Mouse (Mus musculus): ENCODE data around the gene Cluh. TPM values are rescaled to one million over a fixed set of nuclear protein-coding genes. Genes with fewer than 3 reads are reported as not detected.

Gene Cluh
- polyA plus RNA-seq, 1 experiment from 2014 or later, result 15.9 TPM

- Histone ChIP-seq H3K4me1 (ENCODE audit: control insufficient read depth, insufficient read depth, low read length) (no peaks in the 10 kb centered on the region), H3K9ac (replicated peaks; ENCODE audit: low read depth, low read length) (no peak overlapping the region), H3K9me3 (ENCODE audit: control insufficient read depth, low read length) (no peaks in the 10 kb centered on the region), H3K4me2 (ENCODE audit: low read depth, low read length) (no peak overlapping the region), H3K27me3 (ENCODE audit: control insufficient read depth, insufficient read depth, low read length) (peaks cover 5% of the 10 kb centered on the region), H3K36me3 (ENCODE audit: control insufficient read depth, insufficient read depth, low read length) (no peaks in the 10 kb centered on the region), H3K4me3 (ENCODE audit: low read depth, low read length) (no peak overlapping the region), H3K27ac (ENCODE audit: low read depth, low read length) (no peak overlapping the region)
- WGBS, result 80% methylated on average over 8 of the region's 8 CpGs
- no peak for ATAC-seq (ENCODE audit: low read depth)
Measured at GRCm38 (mm10) chr11:74621974-74622669, 27.2 kb upstream of the Cluh start.

GRCm38 (mm10) chr11:74623693-74624092 lies 25.6 kb upstream of the Cluh start:
- Histone ChIP-seq H3K4me1 (ENCODE audit: control insufficient read depth, insufficient read depth, low read length) (no peaks in the 10 kb centered on the region), H3K27ac (ENCODE audit: low read depth, low read length) (no peak overlapping the region), H3K4me2 (ENCODE audit: low read depth, low read length) (no peak overlapping the region), H3K36me3 (ENCODE audit: control insufficient read depth, insufficient read depth, low read length) (no peaks in the 10 kb centered on the region), H3K4me3 (ENCODE audit: low read depth, low read length) (no peak overlapping the region), H3K27me3 (ENCODE audit: control insufficient read depth, insufficient read depth, low read length) (no peaks in the 10 kb centered on the region; the same call in 1 of the 2 replicates), H3K9me3 (ENCODE audit: control insufficient read depth, low read length) (no peaks in the 10 kb centered on the region), H3K9ac (replicated peaks; ENCODE audit: low read depth, low read length) (no peak overlapping the region)
- no peak for ATAC-seq (ENCODE audit: low read depth)
- 74% methylated on average over 6 of the region's 6 CpGs for WGBS

- no peaks in the 10 kb centered on the region for H3K36me3 ChIP-seq (ENCODE audit: control insufficient read depth, insufficient read depth, low read length)
- H3K27me3 ChIP-seq (ENCODE audit: control insufficient read depth, insufficient read depth, low read length), result no peaks in the 10 kb centered on the region; the same call in 1 of the 2 replicates
- H3K9me3 ChIP-seq (ENCODE audit: control insufficient read depth, low read length), result no peaks in the 10 kb centered on the region
- H3K4me1 ChIP-seq (ENCODE audit: control insufficient read depth, insufficient read depth, low read length), result no peaks in the 10 kb centered on the region
- no peak overlapping the region for H3K4me2 ChIP-seq (ENCODE audit: low read depth, low read length)
- H3K27ac ChIP-seq (ENCODE audit: low read depth, low read length), result no peak overlapping the region
- no peak overlapping the region for H3K4me3 ChIP-seq (ENCODE audit: low read depth, low read length)
- H3K9ac ChIP-seq (replicated peaks; ENCODE audit: low read depth, low read length), result no peak overlapping the region
- no peak for ATAC-seq (ENCODE audit: low read depth)
Measured at GRCm38 (mm10) chr11:74625333-74625732, 24.0 kb upstream of the Cluh start.

GRCm38 (mm10) chr11:74627481-74627880 lies 21.8 kb upstream of the Cluh start:
- no peak overlapping the region for H3K9ac ChIP-seq (replicated peaks; ENCODE audit: low read depth, low read length)
- no peak for ATAC-seq (ENCODE audit: low read depth)
- no peak overlapping the region for H3K27ac ChIP-seq (ENCODE audit: low read depth, low read length)
- H3K36me3 ChIP-seq (ENCODE audit: control insufficient read depth, insufficient read depth, low read length), result no peaks in the 10 kb centered on the region
- H3K4me3 ChIP-seq (ENCODE audit: low read depth, low read length), result no peak overlapping the region
- WGBS, result 82% methylated on average over 3 of the region's 3 CpGs
- H3K4me1 ChIP-seq (ENCODE audit: control insufficient read depth, insufficient read depth, low read length), result no peaks in the 10 kb centered on the region
- no peaks in the 10 kb centered on the region for H3K9me3 ChIP-seq (ENCODE audit: control insufficient read depth, low read length)
- no peak overlapping the region for H3K4me2 ChIP-seq (ENCODE audit: low read depth, low read length)
- H3K27me3 ChIP-seq (ENCODE audit: control insufficient read depth, insufficient read depth, low read length), result no peaks in the 10 kb centered on the region

- no peaks in the 10 kb centered on the region for H3K36me3 ChIP-seq (ENCODE audit: control insufficient read depth, insufficient read depth, low read length)
- ATAC-seq (ENCODE audit: low read depth), result no peak
- 66% methylated on average over 7 of the region's 7 CpGs for WGBS
Measured at GRCm38 (mm10) chr11:74631880-74632789, 17.2 kb upstream of the Cluh start.

GRCm38 (mm10) chr11:74634490-74635275 lies 14.6 kb upstream of the Cluh start:
- Histone ChIP-seq H3K9me3 (ENCODE audit: control insufficient read depth, low read length) (no peaks in the 10 kb centered on the region), H3K36me3 (ENCODE audit: control insufficient read depth, insufficient read depth, low read length) (no peaks in the 10 kb centered on the region), H3K4me2 (ENCODE audit: low read depth, low read length) (no peak overlapping the region), H3K4me3 (ENCODE audit: low read depth, low read length) (no peak overlapping the region), H3K4me1 (ENCODE audit: control insufficient read depth, insufficient read depth, low read length) (peaks cover 9% of the 10 kb centered on the region), H3K27ac (ENCODE audit: low read depth, low read length) (no peak overlapping the region), H3K9ac (replicated peaks; ENCODE audit: low read depth, low read length) (no peak overlapping the region), H3K27me3 (ENCODE audit: control insufficient read depth, insufficient read depth, low read length) (no peaks in the 10 kb centered on the region)
- WGBS, result 66% methylated on average over 5 of the region's 5 CpGs
- no peak for ATAC-seq (ENCODE audit: low read depth)

More at GRCm38 (mm10) chr11:74631880-74632789, 17.2 kb upstream of the Cluh start:
- Histone ChIP-seq H3K27ac (ENCODE audit: low read depth, low read length) (no peak overlapping the region), H3K9me3 (ENCODE audit: control insufficient read depth, low read length) (no peaks in the 10 kb centered on the region), H3K9ac (replicated peaks; ENCODE audit: low read depth, low read length) (no peak overlapping the region), H3K27me3 (ENCODE audit: control insufficient read depth, insufficient read depth, low read length) (no peaks in the 10 kb centered on the region), H3K4me3 (ENCODE audit: low read depth, low read length) (no peak overlapping the region), H3K4me2 (ENCODE audit: low read depth, low read length) (no peak overlapping the region), H3K4me1 (ENCODE audit: control insufficient read depth, insufficient read depth, low read length) (peaks cover under 1% of the 10 kb centered on the region)

GRCm38 (mm10) chr11:74637486-74637885 lies 11.8 kb upstream of the Cluh start:
- Histone ChIP-seq H3K27me3 (ENCODE audit: control insufficient read depth, insufficient read depth, low read length) (no peaks in the 10 kb centered on the region), H3K9me3 (ENCODE audit: control insufficient read depth, low read length) (no peaks in the 10 kb centered on the region), H3K4me3 (ENCODE audit: low read depth, low read length) (peak overlapping the region; percentile 63), H3K4me1 (ENCODE audit: control insufficient read depth, insufficient read depth, low read length) (peaks cover 9% of the 10 kb centered on the region), H3K4me2 (ENCODE audit: low read depth, low read length) (peak overlapping the region; percentile 84), H3K36me3 (ENCODE audit: control insufficient read depth, insufficient read depth, low read length) (no peaks in the 10 kb centered on the region), H3K9ac (replicated peaks; ENCODE audit: low read depth, low read length) (peak overlapping the region; percentile 82), H3K27ac (ENCODE audit: low read depth, low read length) (peak overlapping the region; percentile 87)
- WGBS, result 20% methylated on average over 8 of the region's 8 CpGs
- ATAC-seq (ENCODE audit: low read depth), result peak; percentile 30; the same call in 1 of the 2 replicates

- no peaks in the 10 kb centered on the region for H3K36me3 ChIP-seq (ENCODE audit: control insufficient read depth, insufficient read depth, low read length)
- H3K9ac ChIP-seq (replicated peaks; ENCODE audit: low read depth, low read length), result peak overlapping the region; percentile 82
- no peaks in the 10 kb centered on the region for H3K27me3 ChIP-seq (ENCODE audit: control insufficient read depth, insufficient read depth, low read length)
- H3K4me3 ChIP-seq (ENCODE audit: low read depth, low read length), result peak overlapping the region; percentile 63
- H3K27ac ChIP-seq (ENCODE audit: low read depth, low read length), result peak overlapping the region; percentile 87
- under 1% methylated on average over 84 of the region's 86 CpGs for WGBS
- H3K4me2 ChIP-seq (ENCODE audit: low read depth, low read length), result peak overlapping the region; percentile 84
- no peaks in the 10 kb centered on the region for H3K9me3 ChIP-seq (ENCODE audit: control insufficient read depth, low read length)
- peak; percentile 87 for ATAC-seq (ENCODE audit: low read depth)
- H3K4me1 ChIP-seq (ENCODE audit: control insufficient read depth, insufficient read depth, low read length), result peaks cover 9% of the 10 kb centered on the region
Measured at GRCm38 (mm10) chr11:74637971-74638790, 11.1 kb upstream of the Cluh start.
